Mouse (Mus musculus) ES-E14 (cell line): ENCODE measurements around the gene Spop.

Experiments
- CHD2 ChIP-seq: IDR thresholded peaks from 2 replicates; pipeline ENCODE4 v1.6.1; 2014; ENCODE audit warnings: mild to moderate bottlenecking, low read depth, low read length, inconsistent platforms
- HCFC1 ChIP-seq: IDR thresholded peaks from 2 replicates; pipeline ENCODE4 v1.6.1; 2012; ENCODE audit warnings: low read length, inconsistent platforms, borderline replicate concordance; ENCODE audit not compliant: insufficient read depth
- MAFK ChIP-seq: IDR thresholded peaks from 2 replicates; pipeline ENCODE4 v1.6.1; 2014; ENCODE audit warnings: mild to moderate bottlenecking, low read depth, low read length, inconsistent platforms; ENCODE audit not compliant: insufficient read depth
- ZC3H11A ChIP-seq: IDR thresholded peaks from 2 replicates; pipeline ENCODE4 v1.6.1; 2012; ENCODE audit warnings: low read depth, mild to moderate bottlenecking, inconsistent platforms, low read length, borderline replicate concordance
- ZNF384 ChIP-seq: IDR thresholded peaks from 2 replicates; pipeline ENCODE4 v1.6.1; 2012; ENCODE audit warnings: low read depth, low read length, inconsistent platforms

- no peak for TF ChIP-seq ZC3H11A
- TF ChIP-seq CHD2: no peak
- TF ChIP-seq ZNF384: no peak
- no peak for TF ChIP-seq MAFK
- no peak for TF ChIP-seq HCFC1
Measured at GRCm38 (mm10) chr11:95365596-95365995, 48.3 kb upstream of the Spop start.
